ENCODE assay signal across 9 mouse cellular contexts in the genomic region with DNA sequence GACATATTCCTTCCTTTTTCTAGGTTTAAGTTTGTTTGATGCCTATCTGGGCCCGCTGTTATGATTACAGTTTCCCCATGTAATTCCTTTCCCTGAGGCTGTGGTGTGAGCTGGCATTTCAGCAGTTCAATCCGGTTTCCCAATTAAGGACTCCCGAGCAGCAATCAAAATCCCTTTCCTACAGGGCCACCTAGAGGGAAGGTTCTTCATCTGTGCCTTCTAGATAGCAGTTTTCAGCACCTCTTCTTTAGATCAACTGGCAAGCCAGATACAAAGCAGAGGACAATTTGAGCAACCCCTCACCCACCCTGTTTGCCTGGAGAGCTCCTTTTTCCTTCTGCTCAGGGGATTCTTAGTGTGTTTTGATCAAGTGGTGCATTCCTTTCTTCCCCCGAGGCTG. TPM values are rescaled to one million over a fixed set of nuclear protein-coding genes. Genes with fewer than 3 reads are reported as not detected.
DNase-seq lines count a peak whose midpoint lies in the region; ATAC-seq and TF ChIP-seq lines count a peak whose summit lies in the region.
"Had no signal": no experiment of that assay in that cellular context is flagged by ENCODE, and none has a peak within 500 bp of the region (broad histone marks: within the 10 kb centered on the region; RNA-seq: fewer than 3 reads in every experiment).

No protein-coding gene starts in this region.

- H3K4me2 ChIP-seq in heart, embryonic 15.5 days, result no peak overlapping the region
- H3K4me2 ChIP-seq in heart, embryonic 11.5 days, result no peak overlapping the region; the same call in 1 of the 2 replicates
- no peak overlapping the region for H3K4me2 ChIP-seq in liver, postnatal 0 days (ENCODE audit: low read depth, low read length)
- H3K4me2 ChIP-seq: liver, embryonic 13.5 days had no signal

- no peak for TF ChIP-seq CTCF in liver, postnatal 0 days (IDR thresholded peaks at IDR 0.05; ENCODE audit: low read depth)

- H3K9me3 ChIP-seq in heart, embryonic 15.5 days (replicated peaks), result no peaks in the 10 kb centered on the region
- H3K9me3 ChIP-seq in heart, embryonic 11.5 days (replicated peaks; ENCODE audit: control insufficient read depth, low read length), result no peaks in the 10 kb centered on the region
- H3K9me3 ChIP-seq in liver, postnatal 0 days (ENCODE audit: low read length), result no peaks in the 10 kb centered on the region
- H3K9me3 ChIP-seq: liver, embryonic 13.5 days had no signal

- H3K36me3 ChIP-seq in heart, embryonic 15.5 days, result peaks cover 24% of the 10 kb centered on the region; the same call in 1 of the 2 replicates
- 0 out of 2 replicates have a peak, but pooled peaks cover 3% of the 10 kb centered on the region for H3K36me3 ChIP-seq in heart, embryonic 11.5 days (ENCODE audit: control insufficient read depth, insufficient read depth, low read length)
- peaks cover 7% of the 10 kb centered on the region; the same call in 1 of the 2 replicates for H3K36me3 ChIP-seq in liver, postnatal 0 days (replicated peaks; ENCODE audit: insufficient read depth, low read length)

- peak; percentile 54 for ATAC-seq in heart, embryonic 15.5 days (replicated peaks; ENCODE audit: insufficient number of reproducible peaks, insufficient read depth, low FRiP score, low read depth)
- ATAC-seq in heart, embryonic 11.5 days (replicated peaks; ENCODE audit: insufficient number of reproducible peaks, low FRiP score, low TSS enrichment), result no peak
- no peak for ATAC-seq in liver, postnatal 0 days

- no peak overlapping the region for H3K9ac ChIP-seq in heart, embryonic 15.5 days
- no peak overlapping the region for H3K9ac ChIP-seq in heart, embryonic 11.5 days (ENCODE audit: low read depth, low read length)
- no peak overlapping the region for H3K9ac ChIP-seq in liver, postnatal 0 days (replicated peaks)
- H3K9ac ChIP-seq: liver, embryonic 13.5 days had no signal

- no peak overlapping the region for H3K4me3 ChIP-seq in heart, embryonic 15.5 days
- no peak overlapping the region for H3K4me3 ChIP-seq in heart, embryonic 11.5 days (ENCODE audit: low read depth, low read length)
- H3K4me3 ChIP-seq in liver, postnatal 0 days (ENCODE audit: low read depth, low read length), result no peak overlapping the region
- H3K4me3 ChIP-seq: liver, embryonic 13.5 days had no signal

- WGBS in heart, embryonic 15.5 days, result 34% methylated on average over 4 of the region's 4 CpGs
- 33% methylated on average over 4 of the region's 4 CpGs for WGBS in heart, embryonic 11.5 days (ENCODE audit: insufficient replicate concordance)
- WGBS in liver, postnatal 0 days (ENCODE audit: insufficient replicate concordance), result 68% methylated on average over 4 of the region's 4 CpGs

- H3K27ac ChIP-seq in heart, embryonic 15.5 days, result peak overlapping the region; percentile 56
- no peak overlapping the region for H3K27ac ChIP-seq in heart, embryonic 11.5 days (ENCODE audit: low read depth, low read length)
- H3K27ac ChIP-seq in liver, postnatal 0 days (ENCODE audit: low read depth), result no peak overlapping the region
- H3K27ac ChIP-seq: liver, embryonic 13.5 days had no signal

- peaks cover 13% of the 10 kb centered on the region for H3K27me3 ChIP-seq in heart, embryonic 15.5 days
- H3K27me3 ChIP-seq in heart, embryonic 11.5 days (ENCODE audit: control insufficient read depth, insufficient read depth, low read length), result 0 out of 2 replicates have a peak, but pooled peaks cover 3% of the 10 kb centered on the region
- no peaks in the 10 kb centered on the region for H3K27me3 ChIP-seq in liver, postnatal 0 days (ENCODE audit: insufficient read depth, low read length)

- DNase-seq in B cell, adult 2 months, result peak; percentile 6 to 9
- DNase-seq in c-Kit-positive CD71-positive TER-119-negative erythroid progenitor cells, embryonic 14.5 days (ENCODE audit: low read depth), result peak; percentile 59
- peak; percentile 35 to 70 for DNase-seq in layer of hippocampus, postnatal 14 days (ENCODE audit: low spot score in 2 of 2)
- no peak for DNase-seq in Muller cell, postnatal 12 days (ENCODE audit: inconsistent ontology term)
- no peak for DNase-seq in liver, postnatal 0 days
- no peak for DNase-seq in urinary bladder, postnatal 4 days (ENCODE audit: low spot score in 2 of 2)
- DNase-seq: liver, embryonic 13.5 days had no signal

- peaks cover 12% of the 10 kb centered on the region for H3K4me1 ChIP-seq in heart, embryonic 15.5 days (replicated peaks)
- H3K4me1 ChIP-seq in heart, embryonic 11.5 days (ENCODE audit: control insufficient read depth, insufficient read depth, low read length), result peaks cover 4% of the 10 kb centered on the region; the same call in 1 of the 2 replicates
- H3K4me1 ChIP-seq in liver, postnatal 0 days (ENCODE audit: insufficient read depth), result no peaks in the 10 kb centered on the region
- H3K4me1 ChIP-seq: liver, embryonic 13.5 days had no signal

- no peak for TF ChIP-seq EP300 in liver, postnatal 0 days (IDR thresholded peaks at IDR 0.05; ENCODE audit: low read depth)

RNA-seq across cellular contexts. Expression of a gene that starts 14.0 kb away (rescaled TPM):
- polyA plus RNA-seq in heart, embryonic 15.5 days (2015; fragmentation: Nextera tagmentation; extraction: Ambion mirVana), result 0.24 TPM in 2 replicates
- polyA plus RNA-seq in heart, embryonic 11.5 days (2014; fragmentation: Nextera tagmentation; extraction: Ambion mirVana), result 0.24 TPM in 1 of 2 replicates, not detected in the other
- under 1 TPM in 1 of 2 experiments, not detected in 1; 0.69 TPM for total RNA-seq in layer of hippocampus, postnatal 14 days (2021)
- not detected in 2 replicates for polyA plus RNA-seq in liver, postnatal 0 days (2015; fragmentation: Nextera tagmentation; extraction: Ambion mirVana)
- polyA plus RNA-seq: liver, embryonic 13.5 days had no signal

RNA-seq across cellular contexts. Expression of a gene that starts 22.6 kb away (rescaled TPM):
- 6.2 and 7.8 TPM in 2 replicates for polyA plus RNA-seq in heart, embryonic 15.5 days (2015; fragmentation: Nextera tagmentation; extraction: Ambion mirVana)
- polyA plus RNA-seq in heart, embryonic 11.5 days (2014; fragmentation: Nextera tagmentation; extraction: Ambion mirVana), result 5.5 and 6.9 TPM in 2 replicates
- 10 to 100 TPM; 30.6 to 36.6 TPM for total RNA-seq in layer of hippocampus, postnatal 14 days (2021)
- polyA plus RNA-seq in liver, postnatal 0 days (2015; fragmentation: Nextera tagmentation; extraction: Ambion mirVana), result 0.88 and 1.2 TPM in 2 replicates

Comparison
In these comparisons a context has a peak if more than half of its experiments do, and no peak if none do; other contexts are left out.
1. DNase-seq: peak in B cell, adult 2 months (2 of 2), c-Kit-positive CD71-positive TER-119-negative erythroid progenitor cells, embryonic 14.5 days (single experiment) and layer of hippocampus, postnatal 14 days (2 of 2); none in Muller cell, postnatal 12 days (single experiment), liver, postnatal 0 days (single experiment) and urinary bladder, postnatal 4 days (0 of 2).